Mouse (Mus musculus): ENCODE results near the gene Slco1a6. TPM values are rescaled to one million over a fixed set of nuclear protein-coding genes. Genes with fewer than 3 reads are reported as not detected.
"Not testable (repeated sequence)": the region's sequence is repeated elsewhere in the genome, so short reads cannot be mapped to it uniquely, and the experiment has no call there.

Gene Slco1a6
- total RNA-seq (2015; ENCODE audit: low replicate concordance) (not detected in 2 replicates), total RNA-seq (2017; ENCODE audit: low replicate concordance) (7.4 TPM in 1 of 2 replicates, not detected in the other)

- no peak for ATAC-seq (replicated peaks; ENCODE audit: low FRiP score, poor library complexity, severe bottlenecking)
Observed at GRCm38 (mm10) chr6:142208421-142208820, at the start of gene Slco1a6. Slco1a6 (minus strand) TSS chr6:142208521.

GRCm38 (mm10) chr6:142250738-142251307, 42.5 kb upstream of the Slco1a6 start:
- ATAC-seq (replicated peaks; ENCODE audit: low FRiP score, poor library complexity, severe bottlenecking) = not testable (repeated sequence)

GRCm38 (mm10) chr6:142245065-142245464, 36.7 kb upstream of the Slco1a6 start:
- no peak for ATAC-seq (replicated peaks; ENCODE audit: low FRiP score, poor library complexity, severe bottlenecking)

GRCm38 (mm10) chr6:142239468-142239867, 31.1 kb upstream of the Slco1a6 start:
- no peak for ATAC-seq (replicated peaks; ENCODE audit: low FRiP score, poor library complexity, severe bottlenecking)

- no peak for ATAC-seq (replicated peaks; ENCODE audit: low FRiP score, poor library complexity, severe bottlenecking)
Observed at GRCm38 (mm10) chr6:142220138-142220537, 11.8 kb upstream of the Slco1a6 start.

GRCm38 (mm10) chr6:142211821-142212220, 3.5 kb upstream of the Slco1a6 start:
- no peak for ATAC-seq (replicated peaks; ENCODE audit: low FRiP score, poor library complexity, severe bottlenecking)

- no peak for ATAC-seq (replicated peaks; ENCODE audit: low FRiP score, poor library complexity, severe bottlenecking)
Observed at GRCm38 (mm10) chr6:142209749-142210148, 1.4 kb upstream of the Slco1a6 start.

- ATAC-seq (replicated peaks; ENCODE audit: low FRiP score, poor library complexity, severe bottlenecking) = no peak
Observed at GRCm38 (mm10) chr6:142200524-142200923, 7.8 kb downstream of the Slco1a6 start.

GRCm38 (mm10) chr6:142194245-142194644, 14.1 kb downstream of the Slco1a6 start:
- ATAC-seq (replicated peaks; ENCODE audit: low FRiP score, poor library complexity, severe bottlenecking) = no peak

- ATAC-seq (replicated peaks; ENCODE audit: low FRiP score, poor library complexity, severe bottlenecking) = no peak
Observed at GRCm38 (mm10) chr6:142191962-142192361, 16.4 kb downstream of the Slco1a6 start.

GRCm38 (mm10) chr6:142187426-142187825, 20.9 kb downstream of the Slco1a6 start:
- ATAC-seq (replicated peaks; ENCODE audit: low FRiP score, poor library complexity, severe bottlenecking) = no peak

- ATAC-seq (replicated peaks; ENCODE audit: low FRiP score, poor library complexity, severe bottlenecking) = no peak
Observed at GRCm38 (mm10) chr6:142185868-142186415, 22.4 kb downstream of the Slco1a6 start.

- no peak for ATAC-seq (replicated peaks; ENCODE audit: low FRiP score, poor library complexity, severe bottlenecking)
Observed at GRCm38 (mm10) chr6:142163406-142163805, 44.9 kb downstream of the Slco1a6 start.

- ATAC-seq (replicated peaks; ENCODE audit: low FRiP score, poor library complexity, severe bottlenecking) = no peak
Observed at GRCm38 (mm10) chr6:142161171-142161570, 47.1 kb downstream of the Slco1a6 start.

GRCm38 (mm10) chr6:142154081-142154480, 54.2 kb downstream of the Slco1a6 start:
- not testable (repeated sequence) for ATAC-seq (replicated peaks; ENCODE audit: low FRiP score, poor library complexity, severe bottlenecking)

GRCm38 (mm10) chr6:142148371-142148770, 60.0 kb downstream of the Slco1a6 start:
- ATAC-seq (replicated peaks; ENCODE audit: low FRiP score, poor library complexity, severe bottlenecking) = no peak

- ATAC-seq (replicated peaks; ENCODE audit: low FRiP score, poor library complexity, severe bottlenecking) = no peak
Observed at GRCm38 (mm10) chr6:142111667-142112305, 96.5 kb downstream of the Slco1a6 start.

GRCm38 (mm10) chr6:142091126-142091525, 117.2 kb downstream of the Slco1a6 start:
- ATAC-seq (replicated peaks; ENCODE audit: low FRiP score, poor library complexity, severe bottlenecking) = no peak

GRCm38 (mm10) chr6:142058281-142058680, 150.0 kb downstream of the Slco1a6 start:
- not testable (repeated sequence) for ATAC-seq (replicated peaks; ENCODE audit: low FRiP score, poor library complexity, severe bottlenecking)

- no peak for ATAC-seq (replicated peaks; ENCODE audit: low FRiP score, poor library complexity, severe bottlenecking)
Observed at GRCm38 (mm10) chr6:142047689-142048088, 160.6 kb downstream of the Slco1a6 start.

GRCm38 (mm10) chr6:142045746-142046145, 162.6 kb downstream of the Slco1a6 start:
- ATAC-seq (replicated peaks; ENCODE audit: low FRiP score, poor library complexity, severe bottlenecking) = no peak
